Mouse (Mus musculus) midbrain, embryonic 16.5 days (tissue): ENCODE results near the gene Parm1. TPM values are rescaled to one million over a fixed set of nuclear protein-coding genes. Genes with fewer than 3 reads are reported as not detected.

Source experiments
- ATAC-seq: fragments of 200-750 bp; cut with Nextera tagmentation; 2 replicates; pipeline ENCODE4 v1.8.0; 2017; ENCODE audit warnings: moderate TSS enrichment
- H3K27ac ChIP-seq: fragments of 300-500 bp; sonication (generic); 2 replicates; pipeline ENCODE4 v1.5.1; 2014; ENCODE audit warnings: mild to moderate bottlenecking, low read length, mixed read lengths
- H3K27me3 ChIP-seq: fragments of 300-500 bp; sonication (generic); 2 replicates; pipeline ENCODE4 v1.6.1; 2014; ENCODE audit warnings: low read depth, low read length, mixed read lengths; ENCODE audit not compliant: control insufficient read depth, insufficient read depth
- H3K36me3 ChIP-seq: fragments of 300-500 bp; sonication (generic); 2 replicates; pipeline ENCODE4 v1.6.1; 2014; ENCODE audit warnings: mild to moderate bottlenecking, low read length, moderate library complexity, mixed read lengths; ENCODE audit not compliant: control insufficient read depth, insufficient read depth
- H3K4me1 ChIP-seq: fragments of 300-500 bp; sonication (generic); 2 replicates; pipeline ENCODE4 v1.6.1; 2014; ENCODE audit warnings: mild to moderate bottlenecking, low read length, mixed read lengths; ENCODE audit not compliant: control insufficient read depth, insufficient read depth
- H3K4me2 ChIP-seq: fragments of 300-500 bp; sonication (generic); 2 replicates; pipeline ENCODE4 v1.6.1; 2014; ENCODE audit warnings: mild to moderate bottlenecking, low read length, mixed read lengths
- H3K4me3 ChIP-seq: fragments of 300-500 bp; sonication (generic); 2 replicates; pipeline ENCODE4 v1.5.1; 2014; ENCODE audit warnings: low read depth, mild to moderate bottlenecking, low read length, moderate library complexity, mixed read lengths
- H3K9ac ChIP-seq: fragments of 300-500 bp; sonication (generic); 2 replicates; pipeline ENCODE4 v1.6.1; 2014; ENCODE audit warnings: low read depth, low read length, mixed read lengths
- H3K9me3 ChIP-seq: fragments of 300-500 bp; sonication (generic); replicated peaks from 2 replicates; pipeline ENCODE4 v1.6.1; 2014; ENCODE audit warnings: mild to moderate bottlenecking, low read length, mixed read lengths; ENCODE audit not compliant: control insufficient read depth, poor library complexity, severe bottlenecking
- WGBS: fragments of 180-500 bp; shearing (Covaris S2); extraction: QIAGEN DNeasy Blood & Tissue Kit; methylation state at CpG from one replicate; pipeline ENCODE4 v1.1.7; 2014; 5-methylcytosine and 5-hydroxymethylcytosine counted together
- polyA plus RNA-seq: library from polyadenylated mRNA; unstranded; fragments of >200 nt; fragmentation: Nextera tagmentation; extraction: Ambion mirVana; gene quantifications from 2 replicates; pipeline ENCODE4 v1.2.1, GENCODE M21; 2015

Parm1 gene
- polyA plus RNA-seq, 1 experiment from 2014 or later, result 6.7 TPM

GRCm38 (mm10) chr5:91599801-91600200 is 82.4 kb downstream of the Parm1 start:
- H3K36me3 ChIP-seq, result no peaks in the 10 kb centered on the region
- H3K27ac ChIP-seq, result no peak overlapping the region
- no peak overlapping the region for H3K4me2 ChIP-seq
- no peaks in the 10 kb centered on the region for H3K9me3 ChIP-seq
- WGBS, result 70% methylated on average over 7 of the region's 7 CpGs
- no peaks in the 10 kb centered on the region for H3K4me1 ChIP-seq
- ATAC-seq, result no peak
- no peaks in the 10 kb centered on the region for H3K27me3 ChIP-seq
- H3K9ac ChIP-seq, result no peak overlapping the region
- H3K4me3 ChIP-seq, result no peak overlapping the region

DNA sequence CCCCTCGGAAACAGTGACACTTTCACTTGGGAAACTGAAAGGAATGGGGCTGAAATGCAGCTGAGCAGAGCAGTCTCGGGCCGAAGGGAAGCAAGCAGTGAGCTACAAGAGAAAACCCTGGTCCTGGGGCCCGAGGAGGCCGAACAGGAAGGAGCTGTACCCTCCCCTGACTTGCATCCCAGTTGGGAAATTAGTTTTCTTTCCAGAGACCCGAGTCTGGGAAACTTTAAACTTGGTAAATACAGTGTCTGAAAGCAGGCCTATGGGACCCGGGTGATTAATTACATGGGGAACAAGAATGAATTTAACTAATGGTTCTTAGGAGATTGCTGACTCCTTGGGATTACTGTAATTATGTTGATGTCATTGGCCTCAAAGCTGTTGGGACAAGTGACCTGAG is 85.9 kb downstream of the Parm1 start:
- Histone ChIP-seq H3K27ac (no peak overlapping the region), H3K4me3 (no peak overlapping the region), H3K36me3 (no peaks in the 10 kb centered on the region), H3K9me3 (no peaks in the 10 kb centered on the region), H3K27me3 (no peaks in the 10 kb centered on the region), H3K9ac (no peak overlapping the region), H3K4me1 (no peaks in the 10 kb centered on the region), H3K4me2 (no peak overlapping the region)
- no peak for ATAC-seq
- WGBS, result 73% methylated on average over 7 of the region's 7 CpGs

DNA sequence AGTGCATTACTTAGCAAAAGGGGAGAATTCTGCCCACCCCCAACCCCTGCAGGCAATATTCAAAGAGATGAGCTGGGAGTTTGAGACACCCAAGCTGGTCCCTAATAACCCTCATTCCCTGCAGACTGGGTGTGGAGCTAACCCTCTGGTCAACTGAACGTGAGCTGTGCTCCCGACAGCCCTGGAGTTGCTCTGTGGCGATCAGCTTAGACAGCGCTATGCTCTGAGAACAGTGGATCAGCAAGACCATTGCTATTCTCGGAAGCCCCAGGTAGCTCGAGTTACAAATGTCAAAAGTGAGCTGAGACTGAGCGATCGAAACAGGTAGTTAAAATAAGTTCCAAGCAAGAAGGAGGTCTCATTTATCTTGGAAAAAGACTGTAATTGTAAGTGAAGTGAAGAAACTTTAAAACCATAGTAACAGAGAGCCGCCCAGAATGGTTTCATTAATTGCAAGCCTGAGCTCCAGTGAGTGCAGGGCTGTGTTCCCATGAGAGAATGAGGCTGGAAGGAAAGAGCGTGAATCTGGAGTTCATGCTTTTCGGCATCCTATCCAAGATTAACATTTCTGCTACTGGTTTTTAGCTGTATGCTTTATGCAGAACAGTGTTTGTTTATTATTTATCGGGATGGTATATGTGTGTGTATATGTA is 86.5 kb downstream of the Parm1 start:
- Histone ChIP-seq H3K27ac (no peak overlapping the region), H3K9ac (no peak overlapping the region), H3K4me1 (no peaks in the 10 kb centered on the region), H3K36me3 (no peaks in the 10 kb centered on the region), H3K4me2 (no peak overlapping the region), H3K4me3 (no peak overlapping the region), H3K27me3 (no peaks in the 10 kb centered on the region), H3K9me3 (no peaks in the 10 kb centered on the region)
- no peak for ATAC-seq
- WGBS, result 63% methylated on average over 12 of the region's 12 CpGs

DNA sequence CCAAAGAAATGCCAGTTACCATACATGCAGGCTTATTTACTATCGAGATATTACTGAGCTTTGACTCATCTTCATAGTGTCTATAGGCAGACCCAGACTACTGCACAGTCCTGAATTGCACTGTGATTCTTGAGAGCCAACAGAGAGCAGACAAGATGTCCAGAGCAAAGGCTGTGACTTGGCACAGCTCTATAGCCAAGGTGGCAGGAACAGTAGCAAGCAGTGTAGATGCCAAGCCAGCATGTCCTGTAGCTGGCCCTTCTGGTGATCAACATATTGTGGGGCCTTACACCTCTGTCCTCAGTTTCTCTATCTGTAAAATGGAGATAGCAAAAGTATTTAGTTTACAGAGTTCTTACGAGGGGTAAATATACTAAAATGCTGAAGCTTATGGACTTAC is 89.8 kb downstream of the Parm1 start:
- H3K27me3 ChIP-seq, result no peaks in the 10 kb centered on the region
- H3K4me2 ChIP-seq, result no peak overlapping the region
- H3K4me1 ChIP-seq, result no peaks in the 10 kb centered on the region
- H3K9me3 ChIP-seq, result no peaks in the 10 kb centered on the region
- no peak overlapping the region for H3K4me3 ChIP-seq
- no peak overlapping the region for H3K27ac ChIP-seq
- H3K36me3 ChIP-seq, result no peaks in the 10 kb centered on the region
- no peak overlapping the region for H3K9ac ChIP-seq
- 84% methylated on average over 2 of the region's 2 CpGs for WGBS
- ATAC-seq, result no peak

DNA sequence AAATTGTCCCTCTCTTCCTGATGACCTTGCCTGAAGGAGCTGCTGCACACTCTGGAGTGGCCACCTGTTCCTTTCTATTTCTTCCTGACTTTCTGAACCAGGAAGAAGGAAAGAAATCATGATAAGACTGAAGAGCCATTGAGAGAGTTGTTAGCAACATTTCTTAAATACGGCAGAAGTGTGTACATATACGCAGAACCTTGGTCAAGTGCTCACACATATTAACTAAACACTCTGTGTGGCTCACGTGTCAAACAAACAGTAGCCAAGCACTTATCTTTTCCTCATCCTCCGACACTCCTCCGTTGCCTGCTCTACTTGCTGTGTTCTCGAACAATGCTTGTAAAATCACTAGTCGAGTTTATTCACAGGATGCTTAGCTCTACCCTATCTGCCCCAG is 90.4 kb downstream of the Parm1 start:
- no peak for ATAC-seq
- H3K9ac ChIP-seq, result no peak overlapping the region
- no peak overlapping the region for H3K27ac ChIP-seq
- H3K4me2 ChIP-seq, result no peak overlapping the region
- no peaks in the 10 kb centered on the region for H3K9me3 ChIP-seq
- H3K27me3 ChIP-seq, result no peaks in the 10 kb centered on the region
- H3K4me1 ChIP-seq, result no peaks in the 10 kb centered on the region
- WGBS, result 85% methylated on average over 7 of the region's 7 CpGs
- no peak overlapping the region for H3K4me3 ChIP-seq
- H3K36me3 ChIP-seq, result no peaks in the 10 kb centered on the region

- ATAC-seq, result no peak
- no peak overlapping the region for H3K4me3 ChIP-seq
- no peaks in the 10 kb centered on the region for H3K4me1 ChIP-seq
- H3K9me3 ChIP-seq, result no peaks in the 10 kb centered on the region
- H3K36me3 ChIP-seq, result no peaks in the 10 kb centered on the region
- no peak overlapping the region for H3K4me2 ChIP-seq
- no peak overlapping the region for H3K9ac ChIP-seq
- 85% methylated on average over 4 of the region's 4 CpGs for WGBS
- no peaks in the 10 kb centered on the region for H3K27me3 ChIP-seq
- H3K27ac ChIP-seq, result no peak overlapping the region
Observed at GRCm38 (mm10) chr5:91609041-91609440, 91.6 kb downstream of the Parm1 start.

DNA sequence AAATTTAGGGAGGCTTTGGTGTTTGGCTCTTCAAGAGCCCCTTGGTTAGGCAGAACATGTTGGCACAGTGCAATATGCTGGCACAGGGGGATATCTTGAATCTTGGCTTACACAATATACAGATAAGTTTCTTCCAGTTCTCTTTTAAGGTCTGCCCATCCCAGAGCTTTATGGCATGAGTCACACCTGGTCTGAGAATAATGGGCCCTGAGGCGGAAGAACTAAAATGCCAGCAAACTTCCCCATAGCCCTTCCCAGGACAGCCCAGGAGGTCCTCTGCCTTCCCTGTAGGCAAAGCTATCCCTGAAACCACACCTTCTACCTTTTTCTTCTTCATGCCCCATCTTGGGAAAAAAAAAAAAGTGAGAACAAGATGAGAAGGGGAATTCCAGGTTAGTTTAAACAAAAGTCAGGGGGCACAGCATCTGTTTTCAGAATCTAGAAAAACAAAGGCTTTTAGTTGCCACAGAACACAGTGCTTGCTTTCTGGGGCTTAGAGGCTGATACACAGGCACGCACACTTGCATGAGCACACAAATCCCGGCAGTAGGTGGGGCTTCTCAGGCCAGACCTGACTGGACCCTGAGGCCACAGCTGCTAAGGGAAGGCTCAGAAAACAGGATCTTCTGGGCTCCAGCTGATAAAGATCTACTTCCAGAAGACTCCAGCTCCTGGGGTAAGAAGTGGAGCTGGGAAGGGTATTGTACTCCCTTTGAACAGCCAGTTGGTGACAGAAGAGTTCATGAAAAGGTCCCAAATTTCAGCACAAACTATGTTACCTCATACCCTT is 92.3 kb downstream of the Parm1 start:
- WGBS, result 73% methylated on average over 3 of the region's 3 CpGs
- Histone ChIP-seq H3K9me3 (no peaks in the 10 kb centered on the region), H3K4me3 (no peak overlapping the region), H3K9ac (no peak overlapping the region), H3K36me3 (no peaks in the 10 kb centered on the region), H3K27me3 (no peaks in the 10 kb centered on the region), H3K4me1 (no peaks in the 10 kb centered on the region), H3K27ac (no peak overlapping the region), H3K4me2 (no peak overlapping the region)
- no peak for ATAC-seq

- no peaks in the 10 kb centered on the region for H3K4me1 ChIP-seq
- 86% methylated on average over 2 of the region's 2 CpGs for WGBS
- no peak overlapping the region for H3K27ac ChIP-seq
- no peaks in the 10 kb centered on the region for H3K27me3 ChIP-seq
- no peak overlapping the region for H3K4me2 ChIP-seq
- no peak overlapping the region for H3K9ac ChIP-seq
- no peak overlapping the region for H3K4me3 ChIP-seq
- no peak for ATAC-seq
- H3K36me3 ChIP-seq, result no peaks in the 10 kb centered on the region
- no peaks in the 10 kb centered on the region for H3K9me3 ChIP-seq
Observed at GRCm38 (mm10) chr5:91610499-91610898, 93.1 kb downstream of the Parm1 start.

GRCm38 (mm10) chr5:91611589-91611988 is 94.2 kb downstream of the Parm1 start:
- no peaks in the 10 kb centered on the region for H3K9me3 ChIP-seq
- H3K27ac ChIP-seq, result no peak overlapping the region
- H3K4me3 ChIP-seq, result no peak overlapping the region
- H3K4me2 ChIP-seq, result no peak overlapping the region
- H3K9ac ChIP-seq, result no peak overlapping the region
- WGBS, result 82% methylated on average over 3 of the region's 3 CpGs
- no peaks in the 10 kb centered on the region for H3K36me3 ChIP-seq
- no peak for ATAC-seq
- H3K27me3 ChIP-seq, result no peaks in the 10 kb centered on the region
- no peaks in the 10 kb centered on the region for H3K4me1 ChIP-seq
